Mouse (Mus musculus): ENCODE data around the gene Ccnt1.

- TF ChIP-seq CTCF (IDR thresholded peaks at IDR 0.05; ENCODE audit: low read depth) (no peak), EP300 (optimal IDR thresholded peaks at IDR 0.05) (no peak)
Measured at GRCm38 (mm10) chr15:98503317-98503716, 67.4 kb downstream of the Ccnt1 start.
